Mouse (Mus musculus) spleen, adult 12 weeks (tissue): Measurements from ENCODE around the gene Pola1.

Source experiments
- DNase-seq: peaks from one replicate; pipeline ENCODE4 v3.0.0; 2022; ENCODE audit warnings: low spot score

Pola1 gene

DNA sequence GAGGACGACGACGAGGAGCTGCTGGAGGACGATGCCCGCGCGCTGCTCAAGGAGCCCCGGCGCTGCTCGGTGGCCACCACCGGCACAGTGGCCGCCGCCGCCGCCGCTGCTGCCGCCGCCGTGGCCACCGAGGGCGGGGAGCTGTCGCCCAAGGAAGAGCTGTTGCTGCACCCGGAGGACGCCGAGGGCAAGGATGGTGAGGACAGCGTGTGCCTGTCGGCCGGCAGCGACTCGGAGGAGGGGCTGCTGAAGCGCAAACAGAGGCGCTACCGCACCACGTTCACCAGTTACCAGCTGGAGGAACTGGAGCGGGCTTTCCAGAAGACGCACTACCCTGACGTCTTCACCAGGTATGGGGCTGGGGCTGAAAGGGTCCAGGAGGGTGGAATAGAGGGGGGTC, 342.9 kb downstream of the Pola1 start:
- no peak for DNase-seq

GRCm38 (mm10) chrX:93288339-93288738, 343.6 kb downstream of the Pola1 start:
- no peak for DNase-seq

DNA sequence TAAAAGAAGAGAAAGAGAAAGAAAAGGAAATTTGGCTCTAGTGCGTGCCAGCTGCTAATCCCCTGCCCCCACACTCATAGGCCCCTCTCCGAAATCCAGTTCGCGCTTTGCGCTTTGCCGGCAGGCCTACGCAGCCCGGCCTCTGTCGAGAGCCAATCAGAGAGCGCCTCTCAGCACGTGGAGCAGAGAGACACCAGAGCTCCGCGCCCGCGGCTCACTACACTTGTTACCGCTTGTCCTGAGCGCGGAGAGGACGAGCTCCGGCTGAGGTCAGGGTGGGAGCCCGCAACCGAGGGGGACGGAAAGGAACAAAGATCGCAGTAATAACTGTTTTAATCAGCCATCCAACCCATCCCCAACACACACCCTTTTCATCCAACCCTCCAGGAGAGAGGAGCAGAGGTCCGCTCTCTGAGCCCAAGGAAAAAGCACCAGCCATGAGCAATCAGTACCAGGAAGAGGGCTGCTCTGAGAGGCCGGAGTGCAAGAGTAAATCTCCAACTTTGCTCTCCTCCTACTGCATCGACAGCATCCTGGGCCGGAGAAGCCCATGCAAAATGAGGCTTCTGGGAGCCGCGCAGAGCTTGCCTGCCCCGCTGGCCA, 345.6 kb downstream of the Pola1 start, which contains the start of gene Arx:
Gene Arx (plus strand): TSS at position 155 of the 603 bp plus-strand sequence.
- DNase-seq: no peak

GRCm38 (mm10) chrX:93285091-93285490, 346.9 kb downstream of the Pola1 start:
- no peak for DNase-seq

DNA sequence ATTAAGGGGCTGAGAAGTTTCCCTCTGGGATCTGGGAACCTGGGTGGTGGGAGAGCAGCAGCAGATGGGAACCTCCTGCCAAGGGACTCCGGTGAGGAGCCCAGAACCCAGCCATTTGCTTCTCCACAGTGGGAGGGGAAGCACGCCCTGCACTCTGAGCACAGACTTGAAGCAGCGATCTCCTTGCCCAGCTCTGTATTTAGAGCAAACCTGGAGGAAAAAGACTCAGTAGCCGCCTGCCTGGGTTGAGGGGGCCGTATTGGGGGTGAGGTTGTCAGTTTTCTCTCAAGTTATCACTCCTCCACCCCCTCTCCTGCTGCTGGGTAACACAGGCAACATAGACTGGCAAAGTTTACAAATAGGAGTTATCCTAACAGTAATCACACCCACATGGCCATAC, 350.2 kb downstream of the Pola1 start:
- no peak for DNase-seq

- no peak for DNase-seq
Observed at GRCm38 (mm10) chrX:93281028-93281723, 350.8 kb downstream of the Pola1 start.

- DNase-seq: no peak
Observed at GRCm38 (mm10) chrX:93279940-93280339, 352.0 kb downstream of the Pola1 start.

DNA sequence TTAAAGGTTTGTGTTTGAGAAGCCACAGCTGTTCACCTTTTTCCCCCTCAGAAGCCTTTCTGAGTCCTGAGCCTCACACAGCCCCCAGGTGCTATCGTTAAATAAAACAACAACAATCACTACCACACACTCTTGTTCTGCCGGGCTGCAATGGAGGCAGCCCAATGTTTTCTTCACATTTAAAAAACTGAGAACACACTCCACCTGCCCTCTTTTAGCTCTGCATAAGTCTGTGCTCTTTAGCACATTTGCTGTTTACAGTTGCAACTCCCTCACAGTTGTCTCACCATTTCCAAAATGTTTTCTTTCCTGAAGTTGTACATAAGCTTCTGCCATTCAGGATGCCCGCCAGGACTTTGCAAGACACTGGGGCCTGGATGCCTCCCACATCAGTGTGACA, 356.3 kb downstream of the Pola1 start:
- no peak for DNase-seq
